In genomic region chr8:34651750-34652149, GRCm38 (mm10) we compare ENCODE assay signal across 33 mouse cellular contexts.
DNase-seq lines count a peak whose midpoint lies in the region; ATAC-seq lines count a peak whose summit lies in the region.
"Had no signal": no experiment of that assay in that cellular context is flagged by ENCODE, and none has a peak within 500 bp of the region (broad histone marks: within the 10 kb centered on the region; RNA-seq: fewer than 3 reads in every experiment).

No protein-coding gene starts in this region.

- DNase-seq in lung, postnatal 25 days (ENCODE audit: low spot score), result peak; percentile 5
- DNase-seq in lung, postnatal 10 days, result no peak
- DNase-seq in naive thymus-derived CD4-positive, alpha-beta T cell, adult 2 months (ENCODE audit: low read depth), result peak; percentile 71
- DNase-seq in thymus, postnatal 10 days (ENCODE audit: low spot score in 2 of 2), result peak; percentile 48 to 62
- no peak for DNase-seq in left cerebral cortex, postnatal 10 days (ENCODE audit: extremely low spot score in 1 of 2, low spot score in 2 of 2)
- DNase-seq in heart, postnatal 10 days, result no peak
- no peak for DNase-seq in cerebellum, postnatal 36 days
- DNase-seq: adrenal gland, postnatal 10 days; cerebellum, adult 18-20 months; cerebellum, postnatal 14 days; heart, adult 11 months; kidney, adult 8-10 months; kidney, postnatal 14 days; layer of hippocampus, adult 9-11 months; liver; right cerebral cortex, postnatal 14 days had no signal

- H3K27me3 ChIP-seq in intestine, embryonic 16.5 days (replicated peaks; ENCODE audit: control insufficient read depth, insufficient read depth, low read length), result no peaks in the 10 kb centered on the region
- H3K27me3 ChIP-seq: embryonic facial prominence, embryonic 13.5 days; forebrain, embryonic 13.5 days; liver, embryonic 15.5 days; lung, embryonic 15.5 days; neural tube, embryonic 15.5 days had no signal

- H3K27ac ChIP-seq in intestine, embryonic 16.5 days (ENCODE audit: low read length), result no peak overlapping the region
- H3K27ac ChIP-seq: embryonic facial prominence, embryonic 13.5 days; forebrain, embryonic 13.5 days; hindbrain, embryonic 10.5 days; hindbrain, postnatal 0 days; left cerebral cortex, adult 2 months; limb, embryonic 10.5 days; liver, embryonic 15.5 days; lung, embryonic 15.5 days; macrophage; midbrain, embryonic 10.5 days; neural tube, embryonic 15.5 days; stomach, postnatal 0 days had no signal

- intact Hi-C loops in left cerebral cortex, postnatal 10 days (cut with DNase I), result no loop called here
- intact Hi-C loops in heart, postnatal 10 days (cut with DNase I), result no loop called here

- no peaks in the 10 kb centered on the region for H3K4me1 ChIP-seq in intestine, embryonic 16.5 days (ENCODE audit: control insufficient read depth, insufficient read depth, low read length)
- H3K4me1 ChIP-seq: embryonic facial prominence, embryonic 13.5 days; forebrain, embryonic 13.5 days; hindbrain, embryonic 10.5 days; limb, embryonic 10.5 days; liver, embryonic 15.5 days; lung, embryonic 15.5 days; midbrain, embryonic 10.5 days; neural tube, embryonic 15.5 days had no signal

- no peak overlapping the region for H3K4me3 ChIP-seq in intestine, embryonic 16.5 days (ENCODE audit: low read length)
- H3K4me3 ChIP-seq: embryonic facial prominence, embryonic 13.5 days; erythroblast, embryonic 14.5 days; forebrain, embryonic 13.5 days; hindbrain, embryonic 10.5 days; left cerebral cortex, adult 2 months; limb, embryonic 10.5 days; liver, embryonic 15.5 days; lung, embryonic 15.5 days; midbrain, embryonic 10.5 days; myocyte; neural tube, embryonic 15.5 days had no signal

- H3K9me3 ChIP-seq in intestine, embryonic 16.5 days (ENCODE audit: control insufficient read depth, low read length), result peaks cover 5% of the 10 kb centered on the region; the same call in 1 of the 2 replicates
- H3K9me3 ChIP-seq: embryonic facial prominence, embryonic 13.5 days; forebrain, embryonic 13.5 days; limb, embryonic 10.5 days; liver, embryonic 15.5 days; lung, embryonic 15.5 days; neural tube, embryonic 15.5 days had no signal

- WGBS in intestine, embryonic 16.5 days, result 91% methylated on average over 8 of the region's 8 CpGs

- no peak overlapping the region for H3K9ac ChIP-seq in intestine, embryonic 16.5 days (ENCODE audit: low read depth, low read length)
- H3K9ac ChIP-seq: embryonic facial prominence, embryonic 13.5 days; forebrain, embryonic 13.5 days; liver, embryonic 15.5 days; lung, embryonic 15.5 days; neural tube, embryonic 15.5 days had no signal

- ATAC-seq in intestine, embryonic 16.5 days, result no peak
- ATAC-seq: forebrain, embryonic 13.5 days; hindbrain, postnatal 0 days; midbrain, embryonic 16.5 days had no signal

- no peaks in the 10 kb centered on the region for H3K36me3 ChIP-seq in intestine, embryonic 16.5 days (ENCODE audit: control insufficient read depth, insufficient read depth, low read length)
- H3K36me3 ChIP-seq: embryonic facial prominence, embryonic 13.5 days; hindbrain, embryonic 10.5 days; limb, embryonic 10.5 days; liver, embryonic 15.5 days; lung, embryonic 15.5 days; midbrain, embryonic 10.5 days; neural tube, embryonic 15.5 days had no signal

- H3K4me2 ChIP-seq in intestine, embryonic 16.5 days (ENCODE audit: low read depth, low read length), result no peak overlapping the region
- H3K4me2 ChIP-seq: embryonic facial prominence, embryonic 13.5 days; forebrain, embryonic 13.5 days; heart, embryonic 11.5 days; liver, embryonic 15.5 days; lung, embryonic 15.5 days; neural tube, embryonic 15.5 days had no signal

Comparison
In these comparisons a context has a peak if more than half of its experiments do, and no peak if none do; other contexts are left out.
1. DNase-seq: peak in lung, postnatal 25 days (single experiment), naive thymus-derived CD4-positive, alpha-beta T cell, adult 2 months (single experiment) and thymus, postnatal 10 days (2 of 2); none in lung, postnatal 10 days (single experiment), left cerebral cortex, postnatal 10 days (0 of 2), heart, postnatal 10 days (0 of 2) and cerebellum, postnatal 36 days (0 of 2).